In the genomic region with DNA sequence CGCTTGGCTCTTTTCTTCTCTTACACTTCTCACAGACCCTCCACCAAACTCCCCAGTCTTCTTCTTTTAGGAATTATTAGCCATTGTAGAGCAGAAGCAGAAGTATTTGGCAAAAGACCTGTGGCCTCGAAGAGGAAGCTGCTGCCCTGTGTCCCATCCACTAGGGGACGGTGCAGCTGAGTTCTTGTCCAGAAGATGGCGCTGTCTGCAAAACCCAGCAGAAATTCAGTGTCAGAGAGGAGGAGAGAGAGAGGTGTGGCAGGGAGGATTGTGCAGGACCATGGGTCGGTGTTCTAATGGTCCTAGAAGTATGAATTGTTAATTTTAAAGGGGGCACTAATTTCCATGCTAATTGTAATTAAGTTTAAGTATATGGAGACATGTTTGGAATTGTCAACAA, we compare ENCODE assay signal across 9 mouse cellular contexts. TPM values are rescaled to one million over a fixed set of nuclear protein-coding genes. Genes with fewer than 3 reads are reported as not detected.
A peak's percentile ranks its signal among the peaks of the same experiment; 100 is the strongest.
DNase-seq lines count a peak whose midpoint lies in the region; ATAC-seq and TF ChIP-seq lines count a peak whose summit lies in the region.
"Had no signal": no experiment of that assay in that cellular context is flagged by ENCODE, and none has a peak within 500 bp of the region (broad histone marks: within the 10 kb centered on the region; RNA-seq: fewer than 3 reads in every experiment).

No protein-coding gene starts in this region.

- no peaks in the 10 kb centered on the region for H3K9me3 ChIP-seq in hindbrain, embryonic 14.5 days (ENCODE audit: control insufficient read depth, low read length)
- H3K9me3 ChIP-seq in hindbrain, embryonic 13.5 days: no peaks in the 10 kb centered on the region
- H3K9me3 ChIP-seq in E14TG2a.4 (ENCODE audit: low read length): no peaks in the 10 kb centered on the region
- H3K9me3 ChIP-seq: embryonic facial prominence, embryonic 12.5 days had no signal

- no peak overlapping the region for H3K4me3 ChIP-seq in hindbrain, embryonic 14.5 days (replicated peaks; ENCODE audit: low read length)
- H3K4me3 ChIP-seq in hindbrain, embryonic 13.5 days: no peak overlapping the region
- H3K4me3 ChIP-seq in E14TG2a.4 (replicated peaks; ENCODE audit: low read length): no peak overlapping the region
- H3K4me3 ChIP-seq in bone marrow macrophage, adult 2 months (ENCODE audit: insufficient read depth, low read length): no peak overlapping the region
- no peak overlapping the region for H3K4me3 ChIP-seq in embryonic fibroblast, embryonic 13.5 days (ENCODE audit: insufficient read depth, low read length)
- H3K4me3 ChIP-seq: embryonic facial prominence, embryonic 12.5 days had no signal

- peak; percentile 82 for TF ChIP-seq CTCF in E14TG2a.4 (conservative IDR thresholded peaks at IDR 0.05; ENCODE audit: low read length)
- TF ChIP-seq CTCF in bone marrow macrophage, adult 2 months (IDR thresholded peaks at IDR 0.05; ENCODE audit: low read depth, low read length): peak; percentile 94
- TF ChIP-seq CTCF in embryonic fibroblast, embryonic 13.5 days (IDR thresholded peaks at IDR 0.05; ENCODE audit: borderline replicate concordance, insufficient read depth, low read length): peak; percentile 68

- 29% methylated on average over 5 of the region's 5 CpGs for WGBS in hindbrain, embryonic 14.5 days
- 25% methylated on average over 5 of the region's 5 CpGs for WGBS in hindbrain, embryonic 13.5 days

- DNase-seq in hindbrain, embryonic 14.5 days (ENCODE audit: low spot score): peak; percentile 69
- DNase-seq in layer of hippocampus, adult 9-11 months: peak; percentile 40
- peak; percentile 38 to 66 for DNase-seq in lung, postnatal 4 days
- DNase-seq in thymus, postnatal 0 days (ENCODE audit: low spot score): peak; percentile 43

- H3K36me3 ChIP-seq in hindbrain, embryonic 14.5 days (replicated peaks; ENCODE audit: control insufficient read depth, insufficient read depth): no peaks in the 10 kb centered on the region
- no peaks in the 10 kb centered on the region for H3K36me3 ChIP-seq in hindbrain, embryonic 13.5 days
- no peaks in the 10 kb centered on the region for H3K36me3 ChIP-seq in E14TG2a.4 (ENCODE audit: insufficient read depth, low read length)
- H3K36me3 ChIP-seq: embryonic facial prominence, embryonic 12.5 days had no signal

- no peaks in the 10 kb centered on the region for H3K4me1 ChIP-seq in hindbrain, embryonic 14.5 days (replicated peaks; ENCODE audit: control insufficient read depth, insufficient read depth, low read length)
- H3K4me1 ChIP-seq in hindbrain, embryonic 13.5 days (replicated peaks): no peaks in the 10 kb centered on the region
- H3K4me1 ChIP-seq in E14TG2a.4 (replicated peaks; ENCODE audit: low read depth, low read length): no peaks in the 10 kb centered on the region
- peaks cover 11% of the 10 kb centered on the region for H3K4me1 ChIP-seq in bone marrow macrophage, adult 2 months (ENCODE audit: control insufficient read depth, insufficient read depth, low read length)
- H3K4me1 ChIP-seq in embryonic fibroblast, embryonic 13.5 days (ENCODE audit: control insufficient read depth, insufficient read depth, low read length): peaks cover 4% of the 10 kb centered on the region; the same call in 1 of the 2 replicates
- H3K4me1 ChIP-seq: embryonic facial prominence, embryonic 12.5 days had no signal

- no peak overlapping the region for H3K9ac ChIP-seq in hindbrain, embryonic 14.5 days
- H3K9ac ChIP-seq in hindbrain, embryonic 13.5 days: no peak overlapping the region
- H3K9ac ChIP-seq: embryonic facial prominence, embryonic 12.5 days had no signal

- H3K4me2 ChIP-seq in hindbrain, embryonic 14.5 days (replicated peaks): no peak overlapping the region
- no peak overlapping the region for H3K4me2 ChIP-seq in hindbrain, embryonic 13.5 days
- H3K4me2 ChIP-seq: embryonic facial prominence, embryonic 12.5 days had no signal

- TF ChIP-seq POLR2A in bone marrow macrophage, adult 2 months (IDR thresholded peaks at IDR 0.05; ENCODE audit: borderline replicate concordance, low read depth, low read length): no peak
- no peak for TF ChIP-seq POLR2A in embryonic fibroblast, embryonic 13.5 days (IDR thresholded peaks at IDR 0.05; ENCODE audit: low read depth, low read length)

- H3K27ac ChIP-seq in hindbrain, embryonic 14.5 days: no peak overlapping the region
- no peak overlapping the region for H3K27ac ChIP-seq in hindbrain, embryonic 13.5 days
- no peak overlapping the region for H3K27ac ChIP-seq in bone marrow macrophage, adult 2 months (ENCODE audit: insufficient read depth, low read depth, low read length)
- H3K27ac ChIP-seq in embryonic fibroblast, embryonic 13.5 days (ENCODE audit: insufficient read depth, low read length): no peak overlapping the region
- H3K27ac ChIP-seq: embryonic facial prominence, embryonic 12.5 days had no signal

- ATAC-seq in hindbrain, embryonic 14.5 days (ENCODE audit: low FRiP score): no peak; the same call in 1 of the 2 replicates
- ATAC-seq in hindbrain, embryonic 13.5 days (ENCODE audit: low FRiP score): no peak

- no peaks in the 10 kb centered on the region for H3K27me3 ChIP-seq in hindbrain, embryonic 14.5 days (ENCODE audit: control insufficient read depth, insufficient read depth, low read length)
- H3K27me3 ChIP-seq in hindbrain, embryonic 13.5 days: no peaks in the 10 kb centered on the region
- H3K27me3 ChIP-seq in E14TG2a.4 (ENCODE audit: insufficient read depth, low read length): no peaks in the 10 kb centered on the region
- H3K27me3 ChIP-seq: embryonic facial prominence, embryonic 12.5 days had no signal

RNA-seq across cellular contexts. Expression of gene Emp1, which starts 55.1 kb away (rescaled TPM):
- polyA plus RNA-seq in hindbrain, embryonic 14.5 days (2014; fragmentation: Nextera tagmentation; extraction: Ambion mirVana): 4.9 and 5.3 TPM in 2 replicates
- 11.1 and 12.2 TPM in 2 replicates for polyA plus RNA-seq in hindbrain, embryonic 13.5 days (2015; fragmentation: Nextera tagmentation; extraction: Ambion mirVana)
- 162 and 173 TPM in 2 replicates for polyA plus RNA-seq in bone marrow macrophage, adult 2 months (2012; ENCODE audit: insufficient read depth, insufficient read length, missing spikeins)
- 952 and 959 TPM in 2 replicates for polyA plus RNA-seq in embryonic fibroblast, embryonic 13.5 days (2011; ENCODE audit: insufficient read length, low read depth, missing spikeins)
- polyA plus RNA-seq in thymus, postnatal 0 days (2015; fragmentation: Nextera tagmentation; extraction: Ambion mirVana): 10.4 and 12.8 TPM in 2 replicates

Comparison
In these comparisons a context has a peak if more than half of its experiments do, and no peak if none do; other contexts are left out.
1. RNA of gene Emp1, which starts 55.1 kb away (polyA plus RNA-seq): 952 to 959 TPM in embryonic fibroblast, embryonic 13.5 days and 162 to 173 TPM in bone marrow macrophage, adult 2 months; 10.4 to 12.8 TPM in thymus, postnatal 0 days, 11.1 to 12.2 TPM in hindbrain, embryonic 13.5 days and 4.9 to 5.3 TPM in hindbrain, embryonic 14.5 days; every median in the first group is over 10 times any median in the second.
2. Peak in every context shown above with its lines, with median percentiles within 50 percentile points of each other: DNase-seq and CTCF ChIP-seq.